Mouse (Mus musculus): Measurements from ENCODE around the gene Scly.

The Scly gene

DNA sequence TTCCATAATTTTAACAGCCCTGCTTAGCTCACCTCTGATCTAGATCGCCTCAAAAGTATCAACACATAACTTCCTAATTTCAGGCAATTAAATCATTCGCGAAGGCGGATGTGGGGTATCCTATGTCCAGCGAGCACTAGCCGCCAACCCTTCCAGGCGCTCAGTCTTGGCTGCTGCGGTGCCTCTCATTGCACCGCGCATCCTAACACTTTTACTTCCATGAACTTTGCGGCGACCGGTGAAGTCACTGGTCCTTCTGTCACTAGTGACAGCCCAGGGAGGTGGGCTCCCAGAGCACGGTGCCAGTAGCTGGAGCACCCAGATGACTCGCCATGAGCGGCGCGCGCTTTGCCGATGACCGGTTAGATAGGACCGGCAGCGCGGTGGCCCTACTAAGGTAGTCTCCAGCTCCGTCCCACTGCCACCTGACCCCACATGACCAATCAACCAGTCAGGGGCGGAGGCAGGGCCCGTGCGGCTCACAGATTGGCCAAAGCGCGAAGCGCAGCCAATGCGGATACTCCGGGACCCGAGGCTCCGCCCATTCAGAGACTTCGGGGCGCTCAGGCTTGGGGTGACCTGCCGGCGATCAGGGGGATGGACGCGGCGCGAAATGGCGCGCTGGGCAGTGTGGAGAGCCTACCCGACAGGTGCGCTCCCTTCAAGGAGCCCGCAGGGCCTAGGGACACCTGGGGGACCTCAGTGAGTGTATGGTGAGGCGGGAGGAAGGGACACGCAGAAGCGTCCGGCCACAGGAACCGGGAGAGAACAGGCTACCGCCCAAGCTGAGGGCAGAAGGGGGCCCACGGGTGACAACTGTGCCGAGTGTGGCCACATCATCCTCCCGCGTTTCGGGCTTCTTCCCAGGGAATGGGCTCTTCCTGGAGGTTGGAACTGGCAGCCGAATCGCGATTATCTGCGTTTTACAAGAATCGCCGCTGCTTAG is at the start of gene Scly:
Gene Scly (plus strand): TSS at position 540 of the 946 bp plus-strand sequence.
- DNase-seq (ENCODE audit: low read depth, low spot score), result peak; percentile 91

DNA sequence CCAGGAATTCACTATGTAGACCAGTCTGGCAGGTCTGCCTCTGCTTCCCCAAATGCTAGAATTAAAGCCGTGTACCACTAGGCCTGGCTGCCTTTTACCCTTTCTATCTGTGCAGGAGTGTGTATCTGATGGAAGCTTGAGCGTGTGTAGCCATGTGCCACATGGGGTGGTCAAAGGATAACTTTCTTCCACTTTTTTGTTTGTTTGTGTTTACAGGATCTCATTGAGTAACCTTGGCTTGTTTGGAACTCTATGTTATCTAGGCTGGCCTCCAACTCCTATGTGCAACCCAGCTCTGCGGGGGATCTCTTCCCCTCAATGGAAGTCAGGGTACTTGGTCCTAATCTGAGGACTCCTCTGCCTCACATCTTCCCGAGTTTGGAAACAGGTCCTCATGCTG is 49.2 kb upstream of the Scly start:
- DNase-seq (ENCODE audit: low read depth, low spot score), result no peak

DNA sequence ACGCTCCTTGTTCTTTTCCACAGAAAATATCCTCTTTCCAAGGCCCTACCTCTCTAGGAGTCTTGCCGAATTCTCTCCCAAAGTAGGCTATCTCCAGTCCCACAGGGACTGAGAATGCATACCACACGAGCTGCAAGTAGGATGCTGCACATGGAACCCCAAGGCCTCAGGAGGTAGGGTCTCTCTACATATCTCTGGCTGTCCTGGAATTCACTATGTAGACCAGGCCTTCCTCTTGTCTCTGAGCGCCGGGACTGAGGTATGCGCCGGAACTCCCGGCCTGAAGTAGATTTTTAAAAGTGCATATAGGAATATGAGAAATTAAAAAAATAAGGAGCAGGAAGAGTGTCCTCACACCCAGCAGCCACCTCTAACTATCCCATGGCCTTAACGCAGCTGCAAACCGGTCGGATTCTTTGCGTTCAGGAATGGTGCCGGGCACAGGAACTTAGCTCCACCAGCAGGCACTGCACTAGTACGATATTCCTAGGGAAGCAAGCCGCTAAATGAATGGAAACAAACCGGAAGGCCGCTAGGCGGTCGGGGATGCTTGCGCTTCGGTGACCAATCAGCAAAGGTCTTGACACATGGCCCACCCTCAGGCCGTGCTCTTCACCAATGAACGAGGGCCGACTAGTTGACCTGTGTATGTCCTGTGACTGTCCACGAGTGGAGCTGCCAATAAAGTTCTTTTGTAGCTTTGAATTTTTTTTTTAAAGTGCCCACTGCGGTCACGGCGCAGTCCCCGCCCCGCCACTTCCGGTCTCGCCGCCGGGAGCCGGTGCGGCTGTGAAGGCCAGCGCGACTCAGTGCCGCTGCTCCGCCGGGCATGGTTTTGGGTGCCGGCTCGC is 48.3 kb upstream of the Scly start, which contains the start of gene Ube2f:
Gene Ube2f (plus strand): TSS at position 741 of the 851 bp plus-strand sequence.
- DNase-seq (ENCODE audit: low read depth, low spot score), result peak; percentile 99

DNA sequence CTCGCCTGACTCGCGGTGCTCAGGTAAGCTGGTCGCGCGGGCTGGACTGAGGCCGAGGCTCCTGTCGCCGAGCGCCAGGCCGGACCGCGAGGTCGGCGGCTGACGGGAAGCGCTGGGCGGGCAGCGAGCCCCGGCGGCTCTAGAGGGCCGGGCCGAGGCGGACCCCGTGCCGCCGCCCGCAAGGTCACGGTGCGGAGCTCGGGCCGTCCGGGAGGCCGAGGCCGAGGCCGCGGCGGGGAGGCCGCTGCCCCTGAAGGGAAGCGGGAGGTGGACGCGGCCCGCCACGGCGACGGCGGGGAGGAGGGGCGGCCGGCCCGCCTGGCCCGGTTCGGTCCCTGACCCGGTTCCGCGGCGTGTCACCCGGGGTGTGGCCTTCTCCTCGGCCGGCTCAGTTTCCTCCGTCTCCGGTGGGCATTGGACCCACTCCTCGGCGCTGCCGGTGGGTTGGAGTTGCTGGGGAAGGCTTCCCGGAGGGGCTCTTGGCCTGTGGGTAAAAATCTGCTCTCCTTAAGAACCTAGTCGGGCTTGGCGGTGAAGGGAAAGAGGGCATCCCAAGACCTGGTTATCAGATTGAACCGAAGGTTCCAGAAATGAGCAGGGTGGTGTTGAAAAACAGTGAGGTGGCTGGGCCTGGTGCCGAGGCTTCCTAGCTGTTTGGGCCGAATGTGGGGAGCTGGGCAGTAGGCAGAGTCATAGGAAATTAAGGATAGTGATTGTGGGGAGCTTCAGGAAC is 47.6 kb upstream of the Scly start:
- DNase-seq (ENCODE audit: low read depth, low spot score), result no peak

DNA sequence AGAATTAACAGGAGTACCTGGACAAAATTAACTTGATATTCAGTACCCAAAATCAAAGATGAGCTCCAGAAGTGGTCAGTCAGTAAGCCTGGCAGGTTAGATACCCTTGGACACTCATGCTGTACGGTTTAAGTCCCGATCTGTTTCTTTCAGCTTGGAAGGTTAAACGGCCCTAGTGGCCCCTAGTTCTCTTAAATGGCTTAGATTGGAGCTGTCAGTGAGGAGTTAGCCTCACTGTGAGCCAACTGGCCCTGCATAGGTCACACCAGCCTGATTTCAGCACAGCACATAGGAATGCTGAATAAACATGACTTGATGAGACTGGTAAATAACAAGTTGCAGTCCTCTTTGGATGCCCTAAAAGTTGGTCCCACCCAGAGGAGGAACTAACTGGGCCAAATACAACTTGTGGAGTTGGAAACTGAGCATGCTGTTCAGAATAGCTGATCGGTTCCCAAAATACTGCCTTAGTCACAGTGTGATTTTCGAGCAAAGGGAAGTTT is 46.9 kb upstream of the Scly start:
- DNase-seq (ENCODE audit: low read depth, low spot score), result peak; percentile 22

DNA sequence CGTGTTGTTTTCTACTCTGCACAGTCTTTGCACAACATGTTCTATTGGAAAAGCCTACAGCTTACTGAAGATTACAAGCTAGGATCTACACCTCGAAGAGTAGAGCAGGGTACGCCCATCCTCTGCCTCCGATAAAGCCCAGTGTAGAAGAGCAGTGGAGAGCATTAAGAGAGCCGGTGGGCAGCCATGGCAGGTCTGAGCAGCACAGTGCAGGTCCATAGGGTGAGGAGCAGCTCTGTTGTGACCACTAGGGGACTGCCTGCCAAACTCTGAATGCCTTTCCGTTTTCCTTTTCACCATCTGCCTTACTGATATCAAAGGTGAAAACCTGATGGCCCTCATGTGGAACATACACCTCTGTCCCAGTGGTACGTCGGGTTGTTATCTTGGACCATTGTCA is 46.2 kb upstream of the Scly start:
- no peak for DNase-seq (ENCODE audit: low read depth, low spot score)

DNA sequence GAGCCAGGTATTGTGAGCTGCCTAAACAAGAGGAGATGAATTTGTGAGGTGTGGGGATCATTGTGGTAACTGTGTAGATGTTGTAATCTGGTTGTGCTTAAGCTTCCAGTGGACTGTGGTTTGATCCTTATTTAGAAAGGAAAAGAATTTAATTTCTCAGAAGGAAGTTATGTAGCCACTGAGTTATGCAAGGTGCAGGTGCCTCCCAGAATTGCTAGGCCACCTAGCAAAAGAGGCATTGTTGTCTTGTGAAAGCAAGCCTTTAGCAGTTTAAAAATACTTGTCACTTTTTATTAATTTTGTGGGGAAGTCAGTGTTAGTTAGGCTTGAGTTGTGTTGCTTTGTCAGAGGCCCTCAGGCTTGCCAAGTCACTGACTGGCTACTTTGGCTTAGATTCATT is 40.2 kb upstream of the Scly start:
- no peak for DNase-seq (ENCODE audit: low read depth, low spot score)

DNA sequence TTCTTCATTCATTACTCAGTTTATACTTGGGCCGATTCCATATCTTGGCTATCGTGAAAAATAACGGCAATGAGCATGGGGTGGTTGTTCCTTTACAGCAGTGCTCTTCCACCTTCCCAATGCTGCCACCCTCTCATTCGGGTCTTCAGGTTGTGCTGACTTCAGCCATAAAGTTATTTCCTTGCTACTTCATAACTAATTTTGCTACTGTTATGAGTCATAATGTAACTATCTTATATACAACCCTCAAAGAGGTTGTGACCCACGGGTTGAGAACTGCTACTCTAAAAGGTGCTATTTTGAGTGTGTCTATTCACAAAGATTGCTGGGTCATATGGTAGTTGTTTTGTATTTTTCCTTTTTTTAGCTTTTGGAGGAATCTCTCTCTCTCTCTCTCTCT is 38.3 kb upstream of the Scly start:
- no peak for DNase-seq (ENCODE audit: low read depth, low spot score)

DNA sequence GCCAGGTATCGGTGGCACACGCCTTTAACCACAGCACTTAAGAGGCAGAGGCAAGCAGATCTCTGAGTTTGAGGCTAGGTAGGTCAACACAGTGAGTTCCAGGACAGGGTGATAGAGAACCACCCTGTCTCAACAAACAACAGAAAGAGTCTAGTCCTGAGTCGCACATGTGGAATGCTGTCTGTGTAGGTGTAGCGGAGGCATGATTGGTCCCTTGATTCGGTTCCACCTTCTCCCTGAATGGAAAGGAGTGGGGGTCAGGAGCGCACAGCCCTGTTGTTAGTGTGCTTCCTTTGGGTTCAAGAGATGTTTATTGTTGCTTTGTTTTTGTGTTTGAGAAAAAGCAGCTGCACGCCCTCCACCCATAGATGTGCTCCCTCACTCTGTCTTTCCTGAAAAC is 35.6 kb upstream of the Scly start:
- DNase-seq (ENCODE audit: low read depth, low spot score), result no peak

DNA sequence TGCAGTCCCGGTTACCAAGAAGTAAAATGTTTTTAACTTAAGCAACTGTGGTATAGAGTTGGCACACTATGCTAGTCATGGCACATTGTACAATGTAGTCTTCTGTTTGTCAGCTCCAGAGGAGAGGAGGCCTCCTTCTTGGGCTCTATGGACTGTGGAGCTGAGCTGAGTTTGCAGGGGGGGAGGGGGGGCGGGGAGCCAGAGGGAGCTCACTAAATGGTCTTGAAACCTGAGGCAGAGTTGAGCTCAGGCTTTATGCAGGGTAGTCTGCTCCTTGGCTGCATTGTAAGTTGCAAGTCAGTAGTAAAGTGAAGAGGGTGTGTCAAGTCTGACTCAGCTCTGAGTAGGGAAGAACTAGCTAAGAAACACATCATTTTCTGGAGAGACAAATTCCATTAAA is 25.9 kb upstream of the Scly start:
- DNase-seq (ENCODE audit: low read depth, low spot score), result peak; percentile 44

DNA sequence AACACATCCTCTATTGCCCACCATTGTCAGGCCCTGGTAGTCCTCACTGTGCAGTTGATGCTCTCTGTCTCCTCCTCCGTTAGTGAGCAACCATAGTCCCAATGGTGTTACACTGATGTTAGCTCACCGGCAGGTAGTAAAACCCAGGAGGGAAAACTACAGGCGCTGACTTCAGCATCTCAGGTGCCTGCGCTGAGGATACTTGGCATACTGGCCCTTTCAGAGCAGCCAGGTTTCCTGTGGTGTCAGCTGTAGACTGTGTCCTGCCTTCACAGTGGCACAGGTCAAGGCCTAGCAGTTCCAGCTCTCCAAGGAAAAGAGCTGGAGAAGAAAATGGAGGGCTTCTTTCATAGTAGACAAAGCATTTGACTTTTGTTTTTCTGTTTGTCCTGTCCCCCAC is 21.6 kb upstream of the Scly start:
- no peak for DNase-seq (ENCODE audit: low read depth, low spot score)

DNA sequence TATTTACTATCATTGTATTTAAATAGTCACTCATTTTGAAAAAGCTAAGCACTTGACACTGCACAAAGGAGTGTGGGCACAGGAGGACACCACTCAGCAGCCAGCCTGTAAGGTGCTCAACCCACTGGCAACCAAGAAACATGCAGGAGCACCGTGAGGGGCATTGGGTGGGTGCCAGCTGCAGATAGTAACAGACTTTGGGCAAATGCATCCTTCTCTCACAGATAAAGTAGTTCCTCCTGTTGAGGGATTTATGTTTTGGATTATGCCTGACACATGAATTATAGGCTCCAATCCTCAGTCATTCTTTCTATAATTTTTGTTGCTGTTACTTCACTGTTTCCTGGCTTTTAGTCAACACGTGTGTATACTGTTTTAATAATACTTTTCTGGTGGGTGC is 20.7 kb upstream of the Scly start:
- no peak for DNase-seq (ENCODE audit: low read depth, low spot score)

DNA sequence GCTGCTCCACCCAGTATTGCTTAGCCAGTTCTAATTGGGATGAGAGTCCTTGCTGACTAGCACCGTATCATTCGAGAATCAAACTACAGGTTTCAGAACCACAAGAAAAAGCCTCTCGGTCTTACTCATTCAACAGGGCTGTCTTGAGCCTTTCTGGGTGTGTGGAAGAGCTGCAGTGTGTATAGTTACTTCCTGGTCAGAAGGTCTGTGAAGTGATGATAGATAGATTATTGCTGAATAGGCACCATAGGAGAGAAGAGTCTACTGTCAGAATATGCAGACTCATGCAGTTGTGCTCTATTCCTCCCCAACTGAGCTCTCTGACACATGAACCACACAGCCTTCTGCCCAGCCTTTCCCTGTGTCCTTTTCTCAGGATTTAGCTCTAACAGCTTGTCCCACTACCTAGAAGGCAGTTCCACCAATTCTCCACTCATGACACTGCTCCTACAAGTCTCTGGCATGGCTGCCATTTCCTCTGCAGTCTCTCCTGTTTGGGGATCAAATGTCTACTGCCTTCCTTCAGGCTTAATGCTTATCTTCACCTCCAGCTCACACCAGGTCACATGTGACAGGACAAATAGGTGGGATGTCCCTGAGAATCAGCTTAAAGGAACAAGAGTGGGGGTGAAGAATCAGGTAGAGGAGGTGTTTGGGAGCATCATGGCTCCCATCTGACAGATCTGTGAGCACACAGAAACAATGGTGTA is 19.6 kb upstream of the Scly start:
- DNase-seq (ENCODE audit: low read depth, low spot score), result no peak

DNA sequence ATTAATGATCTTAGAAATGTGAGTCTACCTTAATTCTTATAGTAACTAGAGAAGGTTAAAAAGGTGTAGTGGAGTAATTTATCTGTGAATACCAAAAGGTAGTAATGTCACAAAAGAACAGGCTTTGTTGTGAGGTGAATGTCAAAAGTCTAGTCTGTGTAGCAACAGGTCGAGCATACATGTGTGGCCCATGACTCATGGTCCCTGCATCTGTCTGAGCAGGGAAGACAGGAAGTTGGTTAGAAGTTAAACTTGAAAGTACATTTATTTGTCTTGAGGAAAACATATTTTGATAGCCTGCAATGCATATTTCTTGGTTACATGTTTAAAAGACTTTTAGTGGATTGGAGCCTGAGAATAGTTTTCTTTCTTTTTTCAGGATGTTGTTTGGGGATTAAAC is 19.0 kb upstream of the Scly start:
- DNase-seq (ENCODE audit: low read depth, low spot score), result no peak

DNA sequence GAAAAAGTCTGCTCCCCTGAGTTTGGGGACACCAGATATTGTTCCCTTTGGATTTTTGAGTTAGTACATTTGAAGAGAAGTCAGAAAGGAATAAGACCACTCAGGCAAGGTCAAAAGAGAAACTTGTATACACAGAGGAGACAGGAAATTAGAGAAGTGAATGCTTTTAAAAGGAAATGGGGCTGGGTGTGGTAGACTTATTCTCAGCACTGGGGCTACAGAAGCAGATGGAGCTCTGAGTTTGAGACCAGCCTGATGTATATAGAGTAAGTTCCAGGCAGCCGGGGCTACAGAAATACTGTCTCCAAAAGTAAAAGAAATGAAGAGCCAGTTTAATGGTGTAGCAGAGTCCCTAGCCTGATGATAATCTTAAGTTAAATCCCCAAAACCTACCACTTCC is 15.6 kb upstream of the Scly start:
- no peak for DNase-seq (ENCODE audit: low read depth, low spot score)

DNA sequence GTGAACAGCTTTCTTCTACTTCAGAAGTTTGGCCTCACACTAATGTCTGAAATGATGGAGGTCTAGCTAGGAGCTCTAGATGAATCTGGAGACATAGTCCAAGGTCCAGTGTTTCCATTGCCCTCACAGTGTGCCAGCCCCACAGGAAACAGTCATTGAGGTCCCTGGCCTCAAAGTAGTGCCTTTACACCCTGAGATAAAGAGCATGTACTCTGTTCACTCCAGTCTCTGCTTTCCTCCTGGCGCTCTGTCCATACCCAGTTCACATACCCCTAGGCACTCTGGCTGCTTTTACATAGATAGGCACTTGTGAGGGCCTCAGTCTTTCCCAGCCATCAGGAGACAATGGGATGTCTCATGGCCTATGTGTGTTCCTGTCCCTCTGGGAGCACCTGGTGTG is 8.8 kb upstream of the Scly start:
- no peak for DNase-seq (ENCODE audit: low read depth, low spot score)

DNA sequence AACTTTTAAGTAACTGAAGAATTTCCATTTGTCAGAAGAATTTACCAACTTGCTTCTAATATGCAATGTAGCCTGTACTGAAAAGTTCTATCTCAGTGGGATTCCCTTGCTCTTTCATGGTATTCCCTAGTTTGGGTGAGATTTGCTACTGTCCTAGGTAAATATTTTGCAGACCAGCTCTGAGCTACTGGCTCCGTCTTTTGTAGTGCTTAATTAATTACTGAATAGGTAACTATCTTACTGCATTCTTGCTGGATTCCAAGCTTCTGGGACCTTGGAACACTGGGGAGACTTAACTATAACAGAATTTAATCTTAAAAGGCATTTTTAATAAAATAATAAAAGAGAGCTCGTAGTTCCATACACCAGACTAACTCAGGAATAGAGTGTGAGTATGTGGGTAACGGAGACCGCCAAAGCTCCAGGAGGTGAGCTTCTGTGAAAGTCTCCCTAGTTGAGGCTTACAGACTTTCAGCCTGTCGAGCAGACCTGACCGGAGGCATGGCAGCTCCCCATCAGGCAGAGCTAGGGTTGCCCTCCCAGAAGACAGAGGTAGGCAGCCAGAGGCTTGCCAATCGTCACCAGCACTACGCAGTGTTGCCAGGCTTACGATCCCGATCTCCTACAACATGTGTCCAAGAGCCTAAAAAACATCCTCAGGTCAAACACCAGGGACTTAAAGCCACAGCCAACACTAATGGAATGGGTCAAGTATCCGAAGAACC is 5.9 kb upstream of the Scly start:
- DNase-seq (ENCODE audit: low read depth, low spot score), result no peak

DNA sequence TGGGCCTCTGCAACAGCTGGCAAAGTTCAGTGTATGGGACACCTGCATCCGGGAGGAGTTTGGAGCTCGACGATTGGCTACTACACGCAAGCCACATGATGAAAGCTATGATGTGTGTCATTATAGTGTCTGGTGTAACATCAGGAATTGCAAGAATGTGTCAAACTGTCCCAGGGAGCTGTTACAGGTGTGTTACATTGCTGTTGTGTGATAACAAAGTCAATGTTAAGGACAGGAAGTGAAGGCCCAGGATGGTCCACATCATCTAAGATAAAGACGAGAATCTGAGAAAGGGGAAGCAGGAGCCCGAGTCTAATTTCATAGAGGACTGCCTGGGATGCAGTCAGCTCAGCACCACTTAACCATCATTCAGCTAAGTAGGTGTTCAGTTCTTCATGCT is 2.6 kb upstream of the Scly start:
- no peak for DNase-seq (ENCODE audit: low read depth, low spot score)

DNA sequence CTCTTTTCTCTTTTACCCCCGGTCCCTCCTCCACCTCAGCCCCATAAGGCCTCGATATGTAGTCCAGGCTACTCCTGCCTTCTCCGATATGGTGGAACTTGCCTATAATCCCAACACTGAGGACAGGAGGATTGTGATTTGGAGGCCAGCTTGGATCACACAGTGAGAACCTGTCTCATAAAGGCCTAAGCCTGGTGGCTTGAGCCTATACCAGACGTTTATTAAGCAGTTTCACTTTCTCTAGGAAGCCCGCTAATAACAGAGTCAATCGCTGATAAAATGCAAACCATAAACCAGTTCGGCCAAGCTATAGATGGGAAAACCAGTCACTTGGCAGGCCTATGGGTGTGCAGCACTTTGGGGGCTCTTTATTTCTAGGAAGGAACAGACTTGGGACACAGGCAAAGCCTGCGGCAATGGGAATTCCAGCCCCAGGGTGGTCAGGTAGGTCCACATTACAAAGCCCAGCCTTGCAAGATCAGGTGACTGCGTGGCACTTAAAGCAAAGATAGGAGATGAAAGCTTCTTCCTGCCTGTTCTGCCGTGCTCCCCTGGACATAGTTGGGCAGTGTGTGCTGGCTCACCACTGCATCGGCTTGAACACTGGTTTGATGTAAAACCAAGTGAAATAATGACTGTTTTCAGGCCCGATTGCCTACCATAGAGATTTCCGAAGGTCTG is 1.0 kb downstream of the Scly start:
- no peak for DNase-seq (ENCODE audit: low read depth, low spot score)

All from skeletal muscle tissue, adult 2 months (tissue).